Mouse (Mus musculus) cortical plate, adult 2 months (tissue): ENCODE results near the gene Gemin4.

ENCODE experiments used
- CTCF ChIP-seq: fragments of 200-500 bp; IDR thresholded peaks from 2 replicates; pipeline ENCODE4 v1.5.1; 2011; ENCODE audit warnings: mild to moderate bottlenecking, control low read depth, low read length; ENCODE audit not compliant: insufficient read depth; ENCODE audit errors: extremely low read depth
- POLR2A ChIP-seq: fragments of 200-500 bp; IDR thresholded peaks from 2 replicates; pipeline ENCODE4 v1.6.1; 2011; ENCODE audit warnings: mild to moderate bottlenecking, low read length, control low read depth; ENCODE audit not compliant: insufficient read depth; ENCODE audit errors: extremely low read depth

DNA sequence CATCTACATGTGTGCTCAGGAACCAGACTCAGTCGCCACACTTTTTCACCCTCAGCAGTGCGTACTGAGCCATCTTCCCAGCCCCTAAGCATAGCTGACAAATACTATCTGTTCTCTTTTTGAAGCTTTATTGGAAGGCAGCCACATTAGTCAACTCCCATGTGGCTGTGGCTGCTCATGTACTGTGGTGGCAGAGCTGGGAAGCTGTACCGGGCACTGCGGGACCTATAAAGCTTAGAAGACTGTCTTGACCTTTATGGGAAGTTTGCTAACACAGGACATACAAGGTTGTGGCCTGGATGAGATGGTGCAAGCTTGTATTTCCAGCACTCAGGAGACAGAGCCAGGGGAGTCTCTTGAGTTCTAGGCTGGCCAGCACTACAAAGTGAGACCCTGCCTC is 50.8 kb downstream of the Gemin4 start:
- TF ChIP-seq POLR2A (no peak), CTCF (no peak)
